In the genomic region with DNA sequence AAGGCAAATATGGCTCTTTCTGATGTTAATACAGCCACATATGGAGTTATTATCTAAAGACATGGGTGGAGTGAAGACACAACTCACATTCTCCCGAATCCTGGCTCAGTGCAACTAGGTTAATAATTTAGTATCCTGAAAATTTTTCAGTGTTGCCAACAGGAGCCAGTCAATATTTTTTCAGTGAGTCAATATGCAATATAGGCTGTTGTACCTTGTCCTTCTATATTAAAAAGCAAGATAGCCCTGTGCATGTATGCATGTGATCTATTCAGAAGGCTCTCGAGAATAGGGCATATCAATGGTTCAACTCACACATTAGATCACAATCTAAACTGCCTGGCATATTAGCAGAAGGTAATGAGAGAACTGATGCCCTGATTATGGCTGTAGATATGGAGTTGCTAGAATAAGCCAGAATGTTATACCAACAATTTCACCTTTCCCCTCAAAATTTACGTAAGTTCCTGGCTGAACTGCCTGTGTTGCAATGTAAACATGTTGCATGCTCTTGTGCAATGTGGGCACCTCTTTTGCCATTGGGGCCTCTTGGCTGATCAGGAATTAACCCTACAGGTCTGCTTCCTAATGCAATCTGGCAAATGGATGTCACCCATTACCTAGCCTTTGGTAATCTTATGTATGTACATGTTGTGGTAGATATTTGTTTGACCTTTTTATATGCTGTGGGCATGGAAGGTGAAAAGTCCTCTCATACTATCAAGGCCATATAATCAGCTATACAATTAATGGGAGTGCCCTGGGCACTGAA, we compare ENCODE assay signal across 18 mouse cellular contexts. TPM values are rescaled to one million over a fixed set of nuclear protein-coding genes. Genes with fewer than 3 reads are reported as not detected.
"Had no signal": no experiment of that assay in that cellular context is flagged by ENCODE, and none has a peak within 500 bp of the region (broad histone marks: within the 10 kb centered on the region; RNA-seq: fewer than 3 reads in every experiment).

No protein-coding gene starts in this region.

RNA-seq across cellular contexts. Expression of a gene that starts 4.3 kb away (rescaled TPM):
- total RNA-seq: megakaryocyte-erythroid progenitor cell, adult 5-6 weeks had no signal
- polyA plus RNA-seq: liver, embryonic 11.5 days; lung, embryonic 14.5 days; lung, embryonic 16.5 days; midbrain, embryonic 10.5 days; midbrain, embryonic 12.5 days; midbrain, embryonic 14.5 days; midbrain, embryonic 16.5 days; myocyte; neural tube, embryonic 11.5 days; neural tube, embryonic 13.5 days; neural tube, embryonic 15.5 days; spleen, adult 2 months; stomach, embryonic 15.5 days; stomach, postnatal 0 days; testis, adult 2 months; thymus, adult 2 months; urinary bladder, adult 2 months had no signal
